Mouse (Mus musculus): Measurements from ENCODE around the gene B4galnt3.
A peak's percentile ranks its signal among the peaks of the same experiment; 100 is the strongest.

Gene B4galnt3

GRCm38 (mm10) chr6:120191396-120192170 is 102.8 kb downstream of the B4galnt3 start:
- no peaks in the 10 kb centered on the region for H3K36me3 ChIP-seq (ENCODE audit: control insufficient read depth, insufficient read depth, low read length, poor library complexity, severe bottlenecking)
- no peak for DNase-seq (ENCODE audit: low read depth, low spot score)
- H3K27me3 ChIP-seq (ENCODE audit: control insufficient read depth, insufficient read depth, low read length, poor library complexity, severe bottlenecking), result no peaks in the 10 kb centered on the region

GRCm38 (mm10) chr6:120190912-120191311 is 103.4 kb downstream of the B4galnt3 start:
- no peak for DNase-seq (ENCODE audit: low read depth, low spot score)
- no peaks in the 10 kb centered on the region for H3K36me3 ChIP-seq (ENCODE audit: control insufficient read depth, insufficient read depth, low read length, poor library complexity, severe bottlenecking)
- H3K27me3 ChIP-seq (ENCODE audit: control insufficient read depth, insufficient read depth, low read length, poor library complexity, severe bottlenecking), result no peaks in the 10 kb centered on the region

GRCm38 (mm10) chr6:120190365-120190764 is 104.0 kb downstream of the B4galnt3 start:
- DNase-seq (ENCODE audit: low read depth, low spot score), result no peak
- H3K36me3 ChIP-seq (ENCODE audit: control insufficient read depth, insufficient read depth, low read length, poor library complexity, severe bottlenecking), result no peaks in the 10 kb centered on the region
- H3K27me3 ChIP-seq (ENCODE audit: control insufficient read depth, insufficient read depth, low read length, poor library complexity, severe bottlenecking), result no peaks in the 10 kb centered on the region

- H3K27me3 ChIP-seq (ENCODE audit: control insufficient read depth, insufficient read depth, low read length, poor library complexity, severe bottlenecking), result no peaks in the 10 kb centered on the region
- DNase-seq (ENCODE audit: low read depth, low spot score), result no peak
- no peaks in the 10 kb centered on the region for H3K36me3 ChIP-seq (ENCODE audit: control insufficient read depth, insufficient read depth, low read length, poor library complexity, severe bottlenecking)
Observed at GRCm38 (mm10) chr6:120189287-120189686, 105.1 kb downstream of the B4galnt3 start.

- no peaks in the 10 kb centered on the region for H3K27me3 ChIP-seq (ENCODE audit: control insufficient read depth, insufficient read depth, low read length, poor library complexity, severe bottlenecking)
- no peaks in the 10 kb centered on the region for H3K36me3 ChIP-seq (ENCODE audit: control insufficient read depth, insufficient read depth, low read length, poor library complexity, severe bottlenecking)
- peak; percentile 65 for DNase-seq (ENCODE audit: low read depth, low spot score)
Observed at GRCm38 (mm10) chr6:120188376-120189235, 105.8 kb downstream of the B4galnt3 start.

- DNase-seq (ENCODE audit: low read depth, low spot score), result peak; percentile 90
- H3K27me3 ChIP-seq (ENCODE audit: control insufficient read depth, insufficient read depth, low read length, poor library complexity, severe bottlenecking), result no peaks in the 10 kb centered on the region
- no peaks in the 10 kb centered on the region for H3K36me3 ChIP-seq (ENCODE audit: control insufficient read depth, insufficient read depth, low read length, poor library complexity, severe bottlenecking)
Observed at GRCm38 (mm10) chr6:120187587-120188176, 106.7 kb downstream of the B4galnt3 start.

- no peaks in the 10 kb centered on the region for H3K36me3 ChIP-seq (ENCODE audit: control insufficient read depth, insufficient read depth, low read length, poor library complexity, severe bottlenecking)
- no peak for DNase-seq (ENCODE audit: low read depth, low spot score)
- H3K27me3 ChIP-seq (ENCODE audit: control insufficient read depth, insufficient read depth, low read length, poor library complexity, severe bottlenecking), result no peaks in the 10 kb centered on the region
Observed at GRCm38 (mm10) chr6:120186594-120186993, 107.8 kb downstream of the B4galnt3 start.

GRCm38 (mm10) chr6:120185756-120186155 is 108.6 kb downstream of the B4galnt3 start:
- DNase-seq (ENCODE audit: low read depth, low spot score), result no peak
- no peaks in the 10 kb centered on the region for H3K36me3 ChIP-seq (ENCODE audit: control insufficient read depth, insufficient read depth, low read length, poor library complexity, severe bottlenecking)
- no peaks in the 10 kb centered on the region for H3K27me3 ChIP-seq (ENCODE audit: control insufficient read depth, insufficient read depth, low read length, poor library complexity, severe bottlenecking)

- DNase-seq (ENCODE audit: low read depth, low spot score), result no peak
- no peaks in the 10 kb centered on the region for H3K36me3 ChIP-seq (ENCODE audit: control insufficient read depth, insufficient read depth, low read length, poor library complexity, severe bottlenecking)
- H3K27me3 ChIP-seq (ENCODE audit: control insufficient read depth, insufficient read depth, low read length, poor library complexity, severe bottlenecking), result no peaks in the 10 kb centered on the region
Observed at GRCm38 (mm10) chr6:120185012-120185730, 109.2 kb downstream of the B4galnt3 start.

GRCm38 (mm10) chr6:120183771-120184170 is 110.6 kb downstream of the B4galnt3 start:
- no peak for DNase-seq (ENCODE audit: low read depth, low spot score)
- Histone ChIP-seq H3K36me3 (ENCODE audit: control insufficient read depth, insufficient read depth, low read length, poor library complexity, severe bottlenecking) (no peaks in the 10 kb centered on the region), H3K27me3 (ENCODE audit: control insufficient read depth, insufficient read depth, low read length, poor library complexity, severe bottlenecking) (no peaks in the 10 kb centered on the region)

- Histone ChIP-seq H3K27me3 (ENCODE audit: control insufficient read depth, insufficient read depth, low read length, poor library complexity, severe bottlenecking) (no peaks in the 10 kb centered on the region), H3K36me3 (ENCODE audit: control insufficient read depth, insufficient read depth, low read length, poor library complexity, severe bottlenecking) (no peaks in the 10 kb centered on the region)
- DNase-seq (ENCODE audit: low read depth, low spot score), result no peak
Observed at GRCm38 (mm10) chr6:120182160-120182559, 112.2 kb downstream of the B4galnt3 start.

- DNase-seq (ENCODE audit: low read depth, low spot score), result no peak
- Histone ChIP-seq H3K36me3 (ENCODE audit: control insufficient read depth, insufficient read depth, low read length, poor library complexity, severe bottlenecking) (no peaks in the 10 kb centered on the region), H3K27me3 (ENCODE audit: control insufficient read depth, insufficient read depth, low read length, poor library complexity, severe bottlenecking) (no peaks in the 10 kb centered on the region)
Observed at GRCm38 (mm10) chr6:120180492-120180891, 113.9 kb downstream of the B4galnt3 start.

GRCm38 (mm10) chr6:120179756-120180206 is 114.6 kb downstream of the B4galnt3 start:
- peak; percentile 76 for DNase-seq (ENCODE audit: low read depth, low spot score)
- no peaks in the 10 kb centered on the region for H3K27me3 ChIP-seq (ENCODE audit: control insufficient read depth, insufficient read depth, low read length, poor library complexity, severe bottlenecking)
- no peaks in the 10 kb centered on the region for H3K36me3 ChIP-seq (ENCODE audit: control insufficient read depth, insufficient read depth, low read length, poor library complexity, severe bottlenecking)

- DNase-seq (ENCODE audit: low read depth, low spot score), result no peak
- Histone ChIP-seq H3K27me3 (ENCODE audit: control insufficient read depth, insufficient read depth, low read length, poor library complexity, severe bottlenecking) (no peaks in the 10 kb centered on the region), H3K36me3 (ENCODE audit: control insufficient read depth, insufficient read depth, low read length, poor library complexity, severe bottlenecking) (no peaks in the 10 kb centered on the region)
Observed at GRCm38 (mm10) chr6:120179044-120179755, 115.2 kb downstream of the B4galnt3 start.
